ENCODE assay signal across 8 mouse cellular contexts in genomic region chr1:86441724-86441979, GRCm38 (mm10). TPM values are rescaled to one million over a fixed set of nuclear protein-coding genes. Genes with fewer than 3 reads are reported as not detected.
A peak's percentile ranks its signal among the peaks of the same experiment; 100 is the strongest.
DNase-seq lines count a peak whose midpoint lies in the region; ATAC-seq and TF ChIP-seq lines count a peak whose summit lies in the region.

No protein-coding gene starts in this region.

- H3K27ac ChIP-seq in kidney, postnatal 0 days = peak overlapping the region; percentile 98
- peak overlapping the region; percentile 100 for H3K27ac ChIP-seq in embryonic facial prominence, embryonic 10.5 days (replicated peaks)
- H3K27ac ChIP-seq in hindbrain, embryonic 16.5 days (ENCODE audit: low read depth, low read length) = peak overlapping the region; percentile 99
- H3K27ac ChIP-seq in midbrain, embryonic 16.5 days (ENCODE audit: low read length) = peak overlapping the region; percentile 97

- no peaks in the 10 kb centered on the region for H3K9me3 ChIP-seq in kidney, postnatal 0 days (replicated peaks; ENCODE audit: low read length)
- H3K9me3 ChIP-seq in embryonic facial prominence, embryonic 10.5 days = no peaks in the 10 kb centered on the region
- no peaks in the 10 kb centered on the region for H3K9me3 ChIP-seq in hindbrain, embryonic 16.5 days (ENCODE audit: control insufficient read depth, low read length)
- H3K9me3 ChIP-seq in midbrain, embryonic 16.5 days (replicated peaks; ENCODE audit: control insufficient read depth, low read length, poor library complexity, severe bottlenecking) = no peaks in the 10 kb centered on the region

- WGBS in kidney, postnatal 0 days = 0% methylated on average over 5 of the region's 5 CpGs
- WGBS in embryonic facial prominence, embryonic 10.5 days = 3% methylated on average over 5 of the region's 5 CpGs
- 0% methylated on average over 5 of the region's 5 CpGs for WGBS in hindbrain, embryonic 16.5 days
- WGBS in midbrain, embryonic 16.5 days = 0% methylated on average over 5 of the region's 5 CpGs

- peak; percentile 85 for DNase-seq in kidney, postnatal 0 days (ENCODE audit: low spot score)
- no peak for DNase-seq in kidney, adult 8-10 months
- no peak for DNase-seq in embryonic facial prominence, embryonic 10.5 days (ENCODE audit: low spot score)
- no peak for DNase-seq in adrenal gland, adult 2 months
- DNase-seq in urinary bladder, postnatal 10 days (ENCODE audit: low spot score) = no peak

- H3K4me3 ChIP-seq in kidney, postnatal 0 days (replicated peaks; ENCODE audit: low read depth, low read length) = peak overlapping the region; percentile 29
- peak overlapping the region; percentile 68 for H3K4me3 ChIP-seq in embryonic facial prominence, embryonic 10.5 days
- peak overlapping the region; percentile 52 for H3K4me3 ChIP-seq in hindbrain, embryonic 16.5 days (ENCODE audit: low read length)
- H3K4me3 ChIP-seq in midbrain, embryonic 16.5 days (ENCODE audit: low read depth, low read length) = peak overlapping the region; percentile 48

- TF ChIP-seq CTCF in kidney, postnatal 0 days (IDR thresholded peaks at IDR 0.05; ENCODE audit: low read depth) = no peak

- no peak for ATAC-seq in kidney, postnatal 0 days (replicated peaks; ENCODE audit: low FRiP score, low read depth)
- peak; percentile 18; the same call in 1 of the 2 replicates for ATAC-seq in hindbrain, embryonic 16.5 days
- no peak; the same call in 1 of the 2 replicates for ATAC-seq in midbrain, embryonic 16.5 days
- ATAC-seq in granulocyte monocyte progenitor cell, adult 5-6 weeks (replicated peaks; ENCODE audit: poor library complexity, severe bottlenecking) = no peak

- H3K36me3 ChIP-seq in kidney, postnatal 0 days (ENCODE audit: insufficient read depth, low read length) = no peaks in the 10 kb centered on the region
- H3K36me3 ChIP-seq in embryonic facial prominence, embryonic 10.5 days (replicated peaks) = no peaks in the 10 kb centered on the region
- H3K36me3 ChIP-seq in hindbrain, embryonic 16.5 days (ENCODE audit: control insufficient read depth, insufficient read depth, low read length) = no peaks in the 10 kb centered on the region
- no peaks in the 10 kb centered on the region for H3K36me3 ChIP-seq in midbrain, embryonic 16.5 days (ENCODE audit: control insufficient read depth, insufficient read depth, low read length)

- peak overlapping the region; percentile 63 for H3K4me2 ChIP-seq in kidney, postnatal 0 days (ENCODE audit: low read length)
- H3K4me2 ChIP-seq in hindbrain, embryonic 16.5 days (ENCODE audit: low read length) = peak overlapping the region; percentile 96
- peak overlapping the region; percentile 94 for H3K4me2 ChIP-seq in midbrain, embryonic 16.5 days (ENCODE audit: low read length)

- H3K27me3 ChIP-seq in kidney, postnatal 0 days (ENCODE audit: insufficient read depth, low read length) = no peaks in the 10 kb centered on the region
- peaks cover 14% of the 10 kb centered on the region; the same call in 1 of the 2 replicates for H3K27me3 ChIP-seq in embryonic facial prominence, embryonic 10.5 days (replicated peaks; ENCODE audit: low read depth, poor library complexity, severe bottlenecking)
- no peaks in the 10 kb centered on the region for H3K27me3 ChIP-seq in hindbrain, embryonic 16.5 days (replicated peaks; ENCODE audit: control insufficient read depth, insufficient read depth, low read length)
- H3K27me3 ChIP-seq in midbrain, embryonic 16.5 days (ENCODE audit: control insufficient read depth, insufficient read depth, low read depth, low read length) = no peaks in the 10 kb centered on the region

- H3K9ac ChIP-seq in kidney, postnatal 0 days (ENCODE audit: low read depth, low read length) = peak overlapping the region; percentile 72
- peak overlapping the region; percentile 88 for H3K9ac ChIP-seq in hindbrain, embryonic 16.5 days (ENCODE audit: low read depth, low read length)
- peak overlapping the region; percentile 97 for H3K9ac ChIP-seq in midbrain, embryonic 16.5 days (ENCODE audit: low read depth, low read length)

- H3K4me1 ChIP-seq in kidney, postnatal 0 days (replicated peaks; ENCODE audit: insufficient read depth, low read length) = peaks cover 17% of the 10 kb centered on the region
- H3K4me1 ChIP-seq in embryonic facial prominence, embryonic 10.5 days = peaks cover 62% of the 10 kb centered on the region
- peaks cover 24% of the 10 kb centered on the region for H3K4me1 ChIP-seq in hindbrain, embryonic 16.5 days (ENCODE audit: control insufficient read depth, insufficient read depth, low read depth, low read length)
- peaks cover 33% of the 10 kb centered on the region for H3K4me1 ChIP-seq in midbrain, embryonic 16.5 days (ENCODE audit: control insufficient read depth, insufficient read depth, low read length)

RNA-seq across cellular contexts. Expression of gene Tex44, which starts 15.5 kb away (rescaled TPM):
- not detected in 2 replicates for polyA plus RNA-seq in kidney, postnatal 0 days (2015; fragmentation: Nextera tagmentation; extraction: Ambion mirVana)
- polyA plus RNA-seq in embryonic facial prominence, embryonic 10.5 days (2016; fragmentation: Nextera tagmentation; extraction: Ambion mirVana) = not detected in 2 replicates
- not detected in 2 replicates for polyA plus RNA-seq in hindbrain, embryonic 16.5 days (2015; fragmentation: Nextera tagmentation; extraction: Ambion mirVana)
- not detected in 2 replicates for polyA plus RNA-seq in midbrain, embryonic 16.5 days (2015; fragmentation: Nextera tagmentation; extraction: Ambion mirVana)
- not detected in 2 replicates for total RNA-seq in granulocyte monocyte progenitor cell, adult 5-6 weeks (2014; fragmentation: Nextera tagmentation)
- total RNA-seq in granulocyte monocyte progenitor cell, adult 5-6 weeks (2017) = not detected in 2 replicates
- not detected for total RNA-seq in adrenal gland, adult 2 months (2021)
- not detected in 2 replicates for polyA plus RNA-seq in adrenal gland, adult 2 months (2012; rRNA removed)

RNA-seq across cellular contexts. Expression of gene Nmur1, which starts 15.6 kb away (rescaled TPM):
- not detected in 2 replicates for polyA plus RNA-seq in kidney, postnatal 0 days (2015; fragmentation: Nextera tagmentation; extraction: Ambion mirVana)
- polyA plus RNA-seq in embryonic facial prominence, embryonic 10.5 days (2016; fragmentation: Nextera tagmentation; extraction: Ambion mirVana) = 0.24 TPM in 1 of 2 replicates, not detected in the other
- polyA plus RNA-seq in hindbrain, embryonic 16.5 days (2015; fragmentation: Nextera tagmentation; extraction: Ambion mirVana) = 0.13 TPM in 1 of 2 replicates, not detected in the other
- 0.11 TPM in 1 of 2 replicates, not detected in the other for polyA plus RNA-seq in midbrain, embryonic 16.5 days (2015; fragmentation: Nextera tagmentation; extraction: Ambion mirVana)
- total RNA-seq in granulocyte monocyte progenitor cell, adult 5-6 weeks (2014; fragmentation: Nextera tagmentation) = not detected in 2 replicates
- not detected in 2 replicates for total RNA-seq in granulocyte monocyte progenitor cell, adult 5-6 weeks (2017)
- total RNA-seq in adrenal gland, adult 2 months (2021) = not detected
- 0.17 and 0.18 TPM in 2 replicates for polyA plus RNA-seq in adrenal gland, adult 2 months (2012; rRNA removed)
